Mouse (Mus musculus) heart, embryonic 11.5 days (tissue): Measurements from ENCODE around the gene Zc3h15. TPM values are rescaled to one million over a fixed set of nuclear protein-coding genes. Genes with fewer than 3 reads are reported as not detected.

Source experiments
- ATAC-seq: fragments of 200-750 bp; cut with Nextera tagmentation; replicated peaks from 2 replicates; pipeline ENCODE4 v1.8.0; 2017; ENCODE audit warnings: moderate library complexity; ENCODE audit not compliant: insufficient number of reproducible peaks, low FRiP score, low TSS enrichment
- H3K27ac ChIP-seq: fragments of 300-500 bp; sonication (generic); 2 replicates; pipeline ENCODE4 v1.5.1; 2014; ENCODE audit warnings: mild to moderate bottlenecking, low read depth, low read length
- H3K27me3 ChIP-seq: fragments of 300-500 bp; sonication (generic); 2 replicates; pipeline ENCODE4 v1.6.1; 2014; ENCODE audit warnings: mild to moderate bottlenecking, low read length, mixed read lengths; ENCODE audit not compliant: control insufficient read depth, insufficient read depth
- H3K36me3 ChIP-seq: fragments of 300-500 bp; sonication (generic); 2 replicates; pipeline ENCODE4 v1.6.1; 2014; ENCODE audit warnings: mild to moderate bottlenecking, low read length, moderate library complexity, mixed read lengths; ENCODE audit not compliant: control insufficient read depth, insufficient read depth
- H3K4me1 ChIP-seq: fragments of 300-500 bp; sonication (generic); 2 replicates; pipeline ENCODE4 v1.6.1; 2014; ENCODE audit warnings: low read length; ENCODE audit not compliant: control insufficient read depth, insufficient read depth
- H3K4me2 ChIP-seq: fragments of 300-500 bp; sonication (generic); 2 replicates; pipeline ENCODE4 v1.6.1; 2014; ENCODE audit warnings: mild to moderate bottlenecking, moderate library complexity
- H3K4me3 ChIP-seq: fragments of 300-500 bp; sonication (generic); 2 replicates; pipeline ENCODE4 v1.5.1; 2014; ENCODE audit warnings: low read depth, low read length
- H3K9ac ChIP-seq: fragments of 300-500 bp; sonication (generic); 2 replicates; pipeline ENCODE4 v1.6.1; 2014; ENCODE audit warnings: mild to moderate bottlenecking, low read depth, low read length, moderate library complexity
- H3K9me3 ChIP-seq: fragments of 300-500 bp; sonication (generic); replicated peaks from 2 replicates; pipeline ENCODE4 v1.6.1; 2016; ENCODE audit warnings: low read length; ENCODE audit not compliant: control insufficient read depth
- WGBS: fragments of 180-500 bp; shearing (Covaris S2); extraction: QIAGEN DNeasy Blood & Tissue Kit; methylation state at CpG from one replicate; pipeline ENCODE4 v1.1.7; 2014; ENCODE audit not compliant: insufficient replicate concordance; 5-methylcytosine and 5-hydroxymethylcytosine counted together
- polyA plus RNA-seq: library from polyadenylated mRNA; unstranded; fragments of >200 nt; fragmentation: Nextera tagmentation; extraction: Ambion mirVana; gene quantifications from 2 replicates; pipeline ENCODE4 v1.2.1, GENCODE M21; 2014

Gene Zc3h15
- polyA plus RNA-seq, 1 experiment from 2014 or later = 141 TPM

DNA sequence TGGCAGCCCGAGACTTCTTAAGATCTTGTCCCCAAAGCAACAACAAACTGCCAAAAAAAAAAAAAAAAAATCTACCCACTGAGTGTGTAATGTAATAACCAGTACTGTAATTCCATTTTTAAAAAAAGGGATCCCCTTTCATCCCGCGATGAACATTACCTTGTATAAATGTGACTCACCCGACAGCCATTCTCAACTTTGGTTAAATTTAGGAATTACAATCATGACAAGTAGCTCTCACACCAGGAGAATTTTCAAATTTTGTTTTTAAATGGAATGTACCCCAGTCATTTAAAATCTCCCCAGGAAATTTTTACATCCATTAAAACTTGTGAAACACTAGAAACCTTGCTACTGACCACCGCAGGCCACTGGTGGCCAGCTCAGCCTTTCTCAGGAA, 69.7 kb downstream of the Zc3h15 start:
- no peaks in the 10 kb centered on the region for H3K9me3 ChIP-seq
- WGBS = 76% methylated on average over 5 of the region's 5 CpGs
- no peak for ATAC-seq
- no peaks in the 10 kb centered on the region for H3K27me3 ChIP-seq
- no peak overlapping the region for H3K27ac ChIP-seq
- H3K4me3 ChIP-seq = no peak overlapping the region
- H3K4me2 ChIP-seq = no peak overlapping the region
- H3K4me1 ChIP-seq = 0 out of 2 replicates have a peak, but pooled peaks cover 7% of the 10 kb centered on the region
- H3K9ac ChIP-seq = no peak overlapping the region
- H3K36me3 ChIP-seq = no peaks in the 10 kb centered on the region

Other genes with a start within 250 kb of the Zc3h15 start
- gene Itgav, start 80.0 kb downstream of the Zc3h15 start, polyA plus RNA-seq = 75.9 and 87.7 TPM in 2 replicates
- gene Fam171b, start 168.2 kb downstream of the Zc3h15 start, polyA plus RNA-seq = 2.8 and 4.0 TPM in 2 replicates